Mouse (Mus musculus): ENCODE measurements around the gene Bcap29.
"Not testable (repeated sequence)": the region's sequence is repeated elsewhere in the genome, so short reads cannot be mapped to it uniquely, and the experiment has no call there.

The Bcap29 gene

DNA sequence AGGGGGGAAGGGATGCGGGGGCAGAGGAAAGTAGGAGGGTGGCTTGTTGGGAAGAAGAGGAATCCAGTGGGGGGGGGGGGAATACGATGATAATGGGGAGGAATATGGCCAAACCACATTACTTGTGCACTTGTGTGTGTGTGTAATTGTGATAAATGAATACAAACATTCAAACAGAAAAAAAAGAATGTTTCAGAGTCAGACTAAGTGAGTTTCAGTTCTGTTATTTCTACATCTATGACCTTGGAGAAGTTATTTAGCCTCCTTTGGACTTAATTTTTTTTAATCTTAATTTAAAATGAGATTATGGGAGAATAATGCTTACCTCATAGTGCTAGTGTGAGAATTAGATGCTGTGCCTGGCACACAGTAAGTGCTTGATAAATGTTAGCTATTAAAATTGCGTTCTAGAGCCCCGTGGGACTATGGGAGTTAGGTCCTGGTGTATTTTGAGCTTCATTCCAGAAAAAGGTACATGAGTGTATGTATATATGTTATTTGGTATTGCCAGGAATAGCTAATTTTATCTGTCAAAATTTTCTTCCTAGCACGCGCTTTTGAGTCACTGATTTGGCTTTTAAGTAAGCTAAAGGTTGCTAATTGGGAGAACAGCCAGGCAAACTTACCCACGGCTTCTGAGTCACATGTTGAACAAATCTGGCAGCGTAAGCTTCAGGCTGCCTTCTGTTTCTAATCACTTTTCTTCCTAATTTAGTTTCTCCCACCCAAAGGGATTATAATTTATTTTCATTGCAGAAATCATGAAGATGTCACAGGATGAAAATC is 55.6 kb downstream of the Bcap29 start:
- no peak for DNase-seq

DNA sequence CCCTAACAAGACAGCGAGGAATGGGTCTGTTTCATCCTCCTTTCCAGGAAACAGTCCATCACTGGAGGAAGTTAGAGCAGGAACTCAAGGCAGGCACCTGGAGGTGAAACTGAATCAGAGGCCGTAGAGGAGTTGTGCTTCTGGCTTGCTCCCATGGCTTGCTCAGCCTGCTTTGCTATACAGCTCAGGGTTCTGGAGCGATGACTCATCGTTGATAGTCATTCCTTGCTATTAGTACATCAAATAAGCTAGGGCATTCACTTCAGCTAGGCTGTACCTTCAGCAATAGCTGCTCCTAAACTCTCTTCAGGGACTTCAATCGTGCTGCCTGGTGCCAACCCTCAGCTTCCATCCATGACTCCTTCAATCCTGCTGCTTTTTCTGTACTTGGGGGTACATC is 60.0 kb downstream of the Bcap29 start:
- DNase-seq: no peak

DNA sequence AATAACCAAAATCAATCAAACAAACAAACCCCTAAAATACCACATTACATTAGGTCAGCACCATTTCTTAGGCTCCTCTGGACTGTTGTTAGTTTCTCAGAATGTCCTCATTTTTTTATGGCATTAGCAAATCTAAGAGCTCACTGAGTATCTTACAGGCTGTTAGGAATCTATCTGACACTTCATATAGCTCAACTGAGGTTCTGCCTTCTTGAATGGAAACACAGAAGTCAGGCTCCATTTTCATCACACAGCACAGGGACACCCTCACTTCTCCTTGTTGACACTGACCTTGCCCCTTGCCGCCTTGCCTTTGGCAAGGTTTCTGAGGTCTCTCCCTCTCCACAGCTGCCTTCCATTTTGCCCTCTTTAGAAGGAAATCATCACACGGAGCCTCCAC is 64.7 kb downstream of the Bcap29 start:
- no peak for DNase-seq

DNA sequence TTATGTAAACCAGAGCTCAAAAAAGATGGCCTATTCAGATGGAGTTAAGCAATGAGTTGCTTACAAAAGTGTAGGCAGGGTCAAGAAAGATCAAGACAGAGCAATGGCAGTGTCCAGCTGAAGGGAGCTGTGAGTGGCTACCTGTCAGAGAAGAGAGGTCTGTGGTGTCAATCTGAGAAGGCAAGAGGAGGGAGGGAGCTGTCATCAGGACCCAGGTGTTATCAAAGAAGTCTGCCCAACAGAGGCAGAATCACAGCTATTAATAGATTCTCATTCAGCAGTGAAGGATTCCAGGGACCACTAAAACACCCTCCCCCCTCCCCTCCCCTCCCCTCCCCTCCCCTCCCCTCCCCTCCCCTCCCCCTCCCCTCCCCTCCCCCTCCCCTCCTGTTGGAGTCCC is 65.8 kb downstream of the Bcap29 start:
- no peak for DNase-seq

DNA sequence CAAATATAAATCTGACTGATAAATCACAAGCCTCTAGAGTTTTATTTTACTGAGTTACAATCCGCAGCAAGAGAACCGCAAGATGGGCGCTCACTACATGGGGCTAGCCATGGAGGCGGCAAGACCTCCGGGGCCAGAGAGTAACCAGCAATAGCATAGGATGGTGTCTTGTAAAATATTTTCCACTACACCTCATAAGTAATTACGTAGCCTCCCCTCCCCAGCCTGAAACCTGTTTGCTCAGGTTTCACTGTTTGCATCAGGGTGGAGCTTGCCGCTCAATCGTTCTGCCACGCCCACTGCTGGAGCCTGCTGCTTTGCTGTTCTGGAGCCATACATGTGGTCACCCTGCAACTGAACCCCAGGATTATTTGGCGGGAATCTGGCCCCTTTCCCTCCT is 66.9 kb downstream of the Bcap29 start:
- not testable (repeated sequence) for DNase-seq

DNA sequence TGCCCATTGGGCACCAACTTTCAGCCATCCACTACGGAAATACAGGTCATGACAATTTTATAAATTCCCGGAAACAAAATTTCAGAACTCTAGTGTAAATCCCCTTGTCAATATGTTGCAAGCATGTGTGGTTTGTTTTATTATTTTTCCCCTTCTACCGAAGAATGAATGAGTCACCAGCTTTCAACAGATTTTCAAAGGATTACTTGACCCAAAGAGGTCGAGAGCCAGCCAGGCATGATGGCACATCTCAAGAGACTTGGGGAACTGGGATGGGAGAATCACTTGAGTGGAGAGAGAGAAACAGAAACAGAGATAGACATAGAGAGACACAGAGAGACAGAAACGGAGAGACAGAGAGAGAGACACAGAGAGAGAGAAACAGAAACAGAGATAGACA is 73.7 kb downstream of the Bcap29 start:
- DNase-seq: no peak

DNA sequence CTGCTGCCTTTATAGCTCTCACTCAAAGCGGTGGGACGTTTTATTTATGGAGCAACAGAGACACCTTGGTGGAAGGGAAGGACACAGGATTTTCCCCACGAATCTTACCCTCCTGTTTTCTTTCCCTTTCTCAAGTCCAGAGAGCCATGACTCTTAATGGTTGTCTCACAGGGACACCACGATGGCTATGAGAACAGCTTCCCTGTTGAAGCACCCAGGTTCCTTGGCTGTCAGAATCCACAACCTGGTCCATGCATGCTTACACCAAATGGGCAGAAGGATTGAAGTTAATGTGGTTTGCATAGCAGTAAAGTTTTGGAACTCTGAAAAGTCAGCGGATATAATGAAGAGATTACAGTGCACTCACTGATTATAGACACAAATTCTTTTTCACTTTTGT is 74.5 kb downstream of the Bcap29 start:
- no peak for DNase-seq

DNA sequence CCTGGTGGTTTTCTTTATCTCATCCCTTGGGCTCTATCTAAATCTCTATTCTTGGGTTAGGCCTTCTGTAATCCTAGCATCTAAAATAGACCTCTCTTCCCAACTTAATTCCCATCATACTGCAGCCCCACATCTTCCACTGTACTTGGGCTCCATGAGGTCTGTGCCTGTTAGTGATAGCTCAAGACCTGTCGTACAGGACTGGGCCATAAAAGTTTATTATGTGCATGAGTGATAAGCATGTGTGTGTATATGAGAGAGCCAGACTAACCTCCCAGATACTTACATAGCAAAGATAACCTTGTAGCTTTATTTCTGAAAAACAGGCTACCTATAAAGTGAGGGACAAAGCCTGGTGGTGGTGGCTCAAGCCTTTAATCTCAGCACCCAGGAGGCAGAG is 80.1 kb downstream of the Bcap29 start:
- no peak for DNase-seq

DNA sequence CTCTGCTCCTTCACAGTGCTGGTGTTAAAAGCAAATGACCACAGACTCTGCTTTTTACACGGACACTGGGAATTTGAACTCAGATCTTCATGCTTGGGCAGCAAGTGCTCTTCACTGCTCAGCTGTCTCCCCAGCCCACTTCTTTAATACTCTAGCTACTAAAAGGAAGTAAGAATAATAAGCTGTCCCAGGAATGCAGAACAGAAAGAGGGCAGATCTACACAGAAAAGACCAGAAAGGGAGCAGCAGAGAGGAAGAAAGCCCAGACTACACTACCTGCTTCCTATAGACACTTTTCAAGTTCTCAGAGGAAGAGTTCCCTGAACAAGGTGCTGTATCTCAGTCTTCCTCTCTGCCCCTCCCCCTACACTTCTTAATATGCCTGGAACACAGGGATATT is 83.2 kb downstream of the Bcap29 start:
- DNase-seq: no peak

DNA sequence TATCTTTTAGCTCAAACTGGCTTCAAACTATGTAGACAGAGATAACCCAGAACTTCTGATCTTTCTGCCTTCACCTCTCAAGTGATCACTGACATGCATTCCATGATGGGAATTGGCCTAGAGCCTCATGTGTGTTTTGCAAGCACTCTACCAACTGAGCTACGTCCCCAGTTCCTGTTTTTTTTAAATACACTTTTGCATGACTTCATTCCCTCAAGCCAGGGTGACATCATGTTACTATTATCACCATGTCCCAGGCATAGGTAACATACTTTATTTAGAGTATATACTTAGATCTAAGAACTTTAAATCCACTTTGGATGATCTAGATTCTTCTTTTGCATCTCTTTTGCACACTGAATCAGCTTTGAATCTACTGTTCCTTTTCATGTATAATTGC is 88.4 kb downstream of the Bcap29 start:
- no peak for DNase-seq

DNA sequence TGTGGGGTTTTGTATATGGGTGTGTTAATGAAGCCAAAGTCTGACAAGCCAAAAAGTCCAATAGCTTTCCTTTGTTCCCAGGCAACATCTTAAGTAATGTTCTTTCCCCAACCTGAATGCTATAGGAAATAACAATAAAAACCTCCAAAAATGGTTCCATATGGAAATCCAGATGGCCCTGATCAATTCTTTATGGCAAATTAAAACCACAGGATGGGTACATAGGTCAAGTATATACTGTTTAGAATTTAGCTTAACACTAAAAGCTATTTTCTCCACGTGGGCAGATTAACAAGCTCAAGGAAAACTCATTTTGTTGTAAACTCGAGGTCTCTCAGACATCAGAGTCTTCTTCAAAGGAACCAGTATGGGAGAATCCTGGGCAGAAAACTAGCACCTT is 89.2 kb downstream of the Bcap29 start:
- no peak for DNase-seq

DNA sequence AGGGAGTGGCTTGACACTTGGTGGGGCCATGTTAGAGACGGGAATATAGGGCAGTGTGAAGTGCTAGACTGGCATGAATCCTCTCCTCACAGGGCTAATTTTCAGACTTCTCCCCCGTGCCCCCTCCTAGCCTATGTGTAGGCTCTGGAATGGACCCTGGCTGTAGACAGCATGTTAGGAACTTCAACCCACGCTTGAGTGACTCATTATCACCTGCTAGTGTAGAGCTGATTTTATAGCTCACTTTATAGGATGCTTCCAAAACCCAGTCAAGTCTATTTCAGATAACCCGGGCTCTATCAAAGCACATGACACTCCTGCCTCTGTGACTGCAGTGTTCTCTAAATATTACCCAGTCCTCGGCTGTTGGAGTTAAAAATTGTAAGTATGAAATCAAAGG is 92.9 kb downstream of the Bcap29 start:
- no peak for DNase-seq

Data from cerebellum, postnatal 36 days (tissue).